Mouse (Mus musculus): ENCODE results near the gene Tmem14a.
"Not testable (repeated sequence)": the region's sequence is repeated elsewhere in the genome, so short reads cannot be mapped to it uniquely, and the experiment has no call there.

DNA sequence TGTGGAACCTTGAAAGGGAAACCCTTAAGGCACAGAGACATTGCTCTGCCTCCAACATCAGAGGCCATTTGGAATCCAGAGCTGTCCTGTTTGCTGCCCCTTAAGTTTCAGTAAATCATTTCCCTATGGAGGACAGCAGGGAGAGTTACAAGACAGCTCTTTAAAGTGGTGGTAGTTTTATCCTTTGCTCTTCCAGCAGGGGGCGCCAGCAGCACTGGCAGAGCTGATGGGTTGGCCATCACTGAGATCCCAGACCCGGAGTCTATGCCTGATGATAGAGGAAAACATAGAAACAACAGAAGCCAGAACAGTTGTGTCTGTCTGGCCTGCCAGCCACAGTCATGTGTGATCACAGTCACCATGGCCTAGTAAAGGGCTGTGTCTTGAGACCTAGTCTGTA is 57.8 kb downstream of the Tmem14a start:
- TF ChIP-seq POLR2A (IDR thresholded peaks at IDR 0.05; ENCODE audit: borderline replicate concordance, control insufficient read depth, low read depth, low read length); CTCF (IDR thresholded peaks at IDR 0.05; ENCODE audit: control insufficient read depth, insufficient read depth, low read length): not testable (repeated sequence)

Measured in bone marrow, adult 2 months (tissue).